Mouse (Mus musculus) liver, adult 2 months (tissue): ENCODE results near the gene Rps9. TPM values are rescaled to one million over a fixed set of nuclear protein-coding genes. Genes with fewer than 3 reads are reported as not detected.
A peak's percentile ranks its signal among the peaks of the same experiment; 100 is the strongest.

Source experiments
- DNase-seq: peaks from one replicate; pipeline ENCODE4 v3.0.0-alpha.2; 2011; ENCODE audit warnings: low read depth, low spot score; ENCODE audit errors: extremely low read depth
- H3K27ac ChIP-seq: fragments of 200-500 bp; replicated peaks from 2 replicates; pipeline ENCODE4 v1.5.1; 2012; ENCODE audit warnings: low read depth, mild to moderate bottlenecking, control low read depth, inconsistent platforms, low read length; ENCODE audit not compliant: insufficient read depth
- H3K27me3 ChIP-seq: fragments of 200-500 bp; 2 replicates; pipeline ENCODE4 v1.6.1; 2012; ENCODE audit warnings: mild to moderate bottlenecking, moderate library complexity, low read length, inconsistent platforms; ENCODE audit not compliant: control insufficient read depth, insufficient read depth
- H3K36me3 ChIP-seq: fragments of 200-500 bp; 2 replicates; pipeline ENCODE4 v1.6.1; 2012; ENCODE audit warnings: low read length, inconsistent platforms; ENCODE audit not compliant: control insufficient read depth, insufficient read depth
- H3K4me1 ChIP-seq: fragments of 200-500 bp; 2 replicates; pipeline ENCODE4 v1.6.1; 2011; ENCODE audit warnings: low read length; ENCODE audit not compliant: control insufficient read depth, insufficient read depth
- H3K4me3 ChIP-seq: fragments of 200-500 bp; 2 replicates; pipeline ENCODE4 v1.5.1; 2011; ENCODE audit warnings: low read depth, mild to moderate bottlenecking, control low read depth, low read length, moderate library complexity; ENCODE audit not compliant: insufficient read depth
- H3K79me2 ChIP-seq: fragments of 200-500 bp; 2 replicates; pipeline ENCODE4 v1.6.1; 2012; ENCODE audit warnings: inconsistent platforms, mild to moderate bottlenecking, low read length, moderate library complexity; ENCODE audit not compliant: control insufficient read depth, insufficient read depth
- H3K9ac ChIP-seq: fragments of 200-500 bp; 2 replicates; pipeline ENCODE4 v1.6.1; 2012; ENCODE audit warnings: low read depth, mild to moderate bottlenecking, control low read depth, inconsistent platforms, low read length
- CTCF ChIP-seq: fragments of 200-500 bp; IDR thresholded peaks from 2 replicates; pipeline ENCODE4 v1.5.1; 2011; ENCODE audit warnings: low read depth, low read length, control low read depth
- POLR2A ChIP-seq: fragments of 200-500 bp; IDR thresholded peaks from 2 replicates; pipeline ENCODE4 v1.6.1; 2011; ENCODE audit warnings: low read length, control low read depth; ENCODE audit not compliant: insufficient read depth; ENCODE audit errors: extremely low read depth
- WGBS: fragments of 180-500 bp; shearing (Covaris S2); methylation state at CpG from one replicate; pipeline ENCODE4 v1.1.7; 2018; 5-methylcytosine and 5-hydroxymethylcytosine counted together
- polyA plus RNA-seq: library from polyadenylated mRNA; depleted of rRNA; stranded (reverse); fragments of >200 nt; gene quantifications from 2 replicates; pipeline ENCODE4 v1.2.3, GENCODE M21; 2012; rRNA removed
- total RNA-seq: library from RNA; depleted of rRNA; stranded (reverse); fragments of >200 nt; gene quantifications from 2 replicates; pipeline ENCODE4 v1.2.3, GENCODE M21; 2014; rRNA removed

Rps9 gene
- total RNA-seq (1,244 TPM in 2 replicates), polyA plus RNA-seq (433 and 505 TPM in 2 replicates)

DNA sequence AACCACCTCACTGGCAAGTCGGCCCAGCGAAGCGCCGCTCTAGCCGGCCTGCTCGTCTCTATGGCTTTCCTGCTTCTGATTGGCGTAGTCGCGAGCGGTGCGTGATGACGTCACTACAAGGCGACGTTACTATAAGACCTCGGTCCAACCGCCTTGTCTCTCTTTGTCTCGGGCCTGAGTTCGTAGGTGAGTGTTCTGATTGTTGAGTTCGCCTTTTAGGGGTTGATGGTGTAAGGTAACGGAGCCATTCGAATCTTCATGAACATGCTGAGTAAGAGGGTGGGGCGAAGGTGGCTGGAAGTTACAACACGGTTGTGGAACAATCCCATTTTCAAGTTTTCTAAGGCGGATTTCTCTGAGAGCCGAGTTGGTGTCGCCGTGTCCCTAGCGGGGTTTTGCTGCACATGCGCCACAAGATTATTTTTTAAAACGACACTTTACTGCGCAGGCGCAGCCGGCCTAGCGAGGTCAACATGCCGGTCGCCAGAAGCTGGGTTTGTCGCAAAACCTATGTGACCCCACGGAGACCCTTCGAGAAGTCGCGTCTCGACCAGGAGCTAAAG is at the start of gene Rps9:
TSS of gene Rps9 (plus strand) at position 115 of the 563 bp plus-strand sequence.
- H3K79me2 ChIP-seq, result no peaks in the 10 kb centered on the region; the same call in 1 of the 2 replicates
- peak within 1 kb of the TSS; percentile 68 for H3K27ac ChIP-seq
- H3K9ac ChIP-seq, result peak within 1 kb of the TSS; percentile 75
- under 1% methylated on average over 42 of the region's 42 CpGs for WGBS
- DNase-seq, result peak; percentile 93
- no peaks in the 10 kb centered on the region for H3K27me3 ChIP-seq
- H3K4me3 ChIP-seq, result peak within 1 kb of the TSS; percentile 62
- peaks cover 2% of the 10 kb centered on the region; the same call in 1 of the 2 replicates for H3K4me1 ChIP-seq
- TF ChIP-seq POLR2A (peak; percentile 78; the same call in 1 of the 2 replicates), CTCF (peak; percentile 31)
- peaks cover 25% of the 10 kb centered on the region for H3K36me3 ChIP-seq

DNA sequence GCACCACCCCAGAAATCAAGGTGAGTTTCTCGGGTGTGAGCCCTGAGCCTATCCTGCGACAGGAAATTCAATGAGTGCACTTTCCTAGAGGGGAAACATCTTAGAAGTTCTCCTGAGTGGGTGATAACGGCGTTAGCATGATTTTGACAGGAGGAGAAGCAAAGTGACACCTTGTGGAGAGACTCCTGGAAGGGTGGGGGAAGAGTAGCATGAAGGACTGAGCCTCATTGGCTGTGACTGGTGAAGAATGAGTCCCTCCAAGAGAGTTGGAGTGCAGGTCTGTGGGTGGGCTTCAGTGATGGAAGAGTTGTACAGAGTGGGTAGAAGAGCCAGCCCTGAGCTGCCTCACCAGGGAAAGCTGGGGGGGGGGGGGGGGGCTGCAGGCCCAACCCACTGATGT is 46.8 kb upstream of the Rps9 start:
- Histone ChIP-seq H3K27ac (no peak overlapping the region), H3K36me3 (peaks cover 75% of the 10 kb centered on the region), H3K4me3 (no peak overlapping the region), H3K9ac (no peak overlapping the region), H3K27me3 (no peaks in the 10 kb centered on the region), H3K4me1 (no peaks in the 10 kb centered on the region), H3K79me2 (peaks cover 3% of the 10 kb centered on the region; the same call in 1 of the 2 replicates)
- DNase-seq, result no peak
- WGBS, result 91% methylated on average over 4 of the region's 4 CpGs
- TF ChIP-seq CTCF (no peak), POLR2A (no peak)

DNA sequence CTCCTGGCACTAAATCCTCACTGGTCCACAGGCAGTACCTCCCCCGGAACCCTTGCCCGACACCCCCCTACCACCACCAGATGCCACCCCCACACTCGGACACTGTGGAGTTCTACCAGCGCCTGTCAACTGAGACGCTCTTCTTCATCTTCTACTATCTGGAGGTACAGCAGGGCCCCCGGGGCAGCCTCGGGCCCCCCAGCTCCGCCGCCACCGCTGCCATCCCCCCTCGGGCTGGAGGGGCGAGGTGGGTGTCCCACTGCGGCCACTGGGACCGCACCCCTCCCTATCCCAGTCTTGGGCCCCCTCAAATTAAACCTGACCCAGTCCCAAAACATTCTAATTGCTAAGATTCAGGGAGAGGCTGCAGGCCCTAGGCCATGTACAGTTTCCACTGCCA is 45.2 kb upstream of the Rps9 start:
- DNase-seq, result no peak
- no peaks in the 10 kb centered on the region for H3K27me3 ChIP-seq
- no peak overlapping the region for H3K27ac ChIP-seq
- TF ChIP-seq POLR2A (no peak), CTCF (no peak)
- peaks cover 3% of the 10 kb centered on the region; the same call in 1 of the 2 replicates for H3K79me2 ChIP-seq
- peaks cover 3% of the 10 kb centered on the region for H3K4me1 ChIP-seq
- H3K4me3 ChIP-seq, result no peak overlapping the region
- no peak overlapping the region for H3K9ac ChIP-seq
- WGBS, result 95% methylated on average over 14 of the region's 14 CpGs
- peaks cover 75% of the 10 kb centered on the region for H3K36me3 ChIP-seq

DNA sequence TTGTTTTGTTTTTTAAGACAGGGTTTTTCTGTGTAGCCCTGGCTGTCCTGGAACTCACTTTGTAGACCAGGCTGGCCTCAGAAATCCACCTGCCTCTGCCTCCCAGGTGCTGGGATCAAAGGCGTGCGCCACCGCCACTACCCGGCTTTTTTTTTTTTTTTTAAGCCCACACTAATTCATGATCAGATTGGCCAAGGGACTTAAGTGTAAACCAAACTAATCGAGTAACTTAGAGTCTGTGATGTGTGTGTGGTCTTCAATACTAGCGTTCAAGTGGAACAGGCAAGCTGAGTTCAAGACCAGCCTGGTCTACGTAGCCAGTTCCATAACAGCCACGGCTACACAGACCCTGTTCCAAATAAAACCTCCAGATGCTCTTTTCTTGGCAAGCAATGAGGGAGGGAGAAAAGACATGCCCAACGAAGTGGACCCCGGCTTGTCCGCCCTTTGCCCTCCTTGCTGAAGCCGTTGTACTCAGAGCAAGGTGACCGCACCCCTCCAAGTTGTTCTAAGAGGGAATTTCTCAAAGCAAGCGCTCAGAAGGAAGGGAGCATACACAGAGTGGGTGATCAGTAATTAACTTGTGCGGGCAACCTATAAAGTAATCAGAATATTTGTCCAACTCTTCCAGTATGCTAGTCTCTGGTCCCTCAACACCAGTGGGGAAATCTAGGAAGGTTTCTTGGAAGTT is 39.1 kb upstream of the Rps9 start:
- peak overlapping the region; percentile 77 for H3K4me3 ChIP-seq
- peak; percentile 53 for DNase-seq
- 14% methylated on average over 15 of the region's 15 CpGs for WGBS

DNA sequence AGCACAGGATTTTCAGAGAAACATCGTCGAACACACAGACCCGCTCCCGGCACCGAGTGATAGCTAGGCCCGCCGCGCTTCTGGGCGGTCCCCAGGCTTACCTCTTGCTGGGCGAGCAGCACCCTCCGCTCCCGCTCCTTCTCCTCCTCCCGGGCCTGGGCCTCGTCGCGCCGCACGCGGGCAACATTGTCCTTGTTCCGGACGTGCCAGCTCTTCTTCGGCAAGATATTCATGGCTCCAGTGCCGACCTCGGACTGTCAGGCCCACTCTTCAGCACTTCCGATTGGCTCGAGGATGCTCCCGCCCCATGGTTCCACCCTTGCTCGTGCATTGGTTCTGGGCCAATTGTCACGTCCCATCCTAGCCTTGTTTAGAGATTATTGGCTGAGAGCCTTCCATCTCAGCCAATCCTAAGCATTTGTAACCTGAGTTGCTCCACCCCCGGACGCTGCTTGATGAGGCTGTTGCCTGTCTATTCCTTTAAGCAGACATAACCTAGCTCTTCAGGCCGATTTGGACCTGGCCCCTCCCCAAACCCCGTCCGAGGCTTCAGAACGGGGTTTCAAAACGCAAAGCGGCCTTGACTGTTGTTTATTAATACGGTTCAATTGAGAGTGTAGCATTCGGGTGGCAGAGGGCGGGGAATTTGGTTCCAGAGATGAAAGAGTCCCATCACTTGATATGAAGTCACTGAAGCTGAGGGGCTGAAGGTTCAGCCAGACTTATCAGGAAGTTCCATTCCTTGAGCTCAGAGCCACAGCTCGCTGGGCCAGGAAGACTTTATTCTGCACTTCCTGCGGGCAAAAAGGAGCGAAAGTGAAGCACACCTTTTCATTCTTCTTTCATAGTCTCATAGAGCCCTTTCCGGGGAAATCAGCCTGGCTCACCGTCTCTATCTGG is 38.3 kb upstream of the Rps9 start, which contains the start of gene Leng1:
TSS of gene Leng1 (minus strand) at position 626 of the 900 bp plus-strand sequence.
- peak; percentile 98 for DNase-seq
- Histone ChIP-seq H3K79me2 (peaks cover 3% of the 10 kb centered on the region; the same call in 1 of the 2 replicates), H3K27ac (peak within 1 kb of the TSS; percentile 81), H3K4me3 (peak within 1 kb of the TSS; percentile 77), H3K9ac (peak within 1 kb of the TSS; percentile 83), H3K4me1 (peaks cover 9% of the 10 kb centered on the region), H3K27me3 (no peaks in the 10 kb centered on the region), H3K36me3 (peaks cover 22% of the 10 kb centered on the region)
- no peak for TF ChIP-seq CTCF
- peak; percentile 97 for TF ChIP-seq POLR2A
- 4% methylated on average over 45 of the region's 45 CpGs for WGBS

More for the DNA sequence above, 39.1 kb upstream of the Rps9 start:
- TF ChIP-seq POLR2A, result no peak
- TF ChIP-seq CTCF, result no peak
- H3K36me3 ChIP-seq, result peaks cover 29% of the 10 kb centered on the region
- no peaks in the 10 kb centered on the region for H3K27me3 ChIP-seq
- H3K9ac ChIP-seq, result peak overlapping the region; percentile 83
- H3K79me2 ChIP-seq, result peaks cover 3% of the 10 kb centered on the region; the same call in 1 of the 2 replicates
- peak overlapping the region; percentile 81 for H3K27ac ChIP-seq
- H3K4me1 ChIP-seq, result peaks cover 9% of the 10 kb centered on the region
